Comparison of ENCODE assay signal across 16 mouse cellular contexts in the genomic region with DNA sequence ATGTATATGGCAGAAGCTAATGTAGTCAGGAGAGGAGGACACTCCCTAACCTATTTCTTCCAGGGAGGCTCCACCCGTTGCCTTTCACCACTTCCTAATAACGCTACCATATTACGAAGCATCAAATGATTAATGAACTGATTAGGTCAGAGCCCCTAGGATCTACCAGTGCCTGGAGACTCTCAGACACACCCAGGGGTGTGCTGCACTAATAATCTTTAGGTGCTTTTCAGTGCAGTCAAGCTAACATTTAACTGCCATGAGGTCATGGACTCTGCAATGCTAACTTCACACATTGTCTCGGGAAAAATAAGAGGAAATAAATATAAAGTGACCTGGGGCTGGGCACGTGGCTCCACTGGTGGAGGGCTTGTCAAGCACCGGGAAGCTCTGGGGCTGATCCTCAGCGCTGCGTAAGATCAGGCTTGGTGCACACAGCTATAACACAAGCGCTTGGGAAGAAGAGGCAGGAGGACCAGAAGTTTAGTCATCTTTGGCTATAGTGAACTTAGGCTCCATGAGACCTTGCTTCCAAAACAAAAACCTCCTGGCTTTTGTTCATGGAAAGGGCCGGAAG. TPM values are rescaled to one million over a fixed set of nuclear protein-coding genes. Genes with fewer than 3 reads are reported as not detected.
"Had no signal": no experiment of that assay in that cellular context is flagged by ENCODE, and none has a peak within 500 bp of the region (broad histone marks: within the 10 kb centered on the region; RNA-seq: fewer than 3 reads in every experiment).

No protein-coding gene starts in this region.

- H3K4me3 ChIP-seq: layer of hippocampus, adult 2 months; liver, embryonic 13.5 days; midbrain, embryonic 12.5 days; midbrain, embryonic 15.5 days; myocyte; neural tube, embryonic 13.5 days had no signal

- H3K9me3 ChIP-seq: liver, embryonic 13.5 days; megakaryocyte, embryonic 14.5 days; midbrain, embryonic 12.5 days; midbrain, embryonic 15.5 days; neural tube, embryonic 13.5 days had no signal

- H3K27ac ChIP-seq: kidney, postnatal 0 days; layer of hippocampus, adult 2 months; liver, embryonic 13.5 days; macrophage; midbrain, embryonic 12.5 days; midbrain, embryonic 15.5 days; neural tube, embryonic 13.5 days had no signal

- H3K4me1 ChIP-seq: liver, embryonic 13.5 days; midbrain, embryonic 12.5 days; midbrain, embryonic 15.5 days; neural tube, embryonic 13.5 days had no signal

- H3K27me3 ChIP-seq: liver, embryonic 13.5 days; midbrain, embryonic 12.5 days; midbrain, embryonic 15.5 days; neural tube, embryonic 13.5 days had no signal

- H3K9ac ChIP-seq: liver, embryonic 13.5 days; midbrain, embryonic 12.5 days; midbrain, embryonic 15.5 days; neural tube, embryonic 13.5 days had no signal

- DNase-seq: kidney, adult 18-20 months; kidney, postnatal 25 days; layer of hippocampus, adult 9-11 months; liver, embryonic 13.5 days; lung, adult 2 months; thymus, postnatal 25 days had no signal

- H3K4me2 ChIP-seq: liver, embryonic 13.5 days; midbrain, embryonic 12.5 days; midbrain, embryonic 15.5 days; neural tube, embryonic 13.5 days had no signal

- ATAC-seq: hindbrain, embryonic 16.5 days; midbrain, embryonic 15.5 days had no signal

RNA-seq across cellular contexts. Expression of gene Bok, which starts 18.1 kb away (rescaled TPM):
- total RNA-seq: neutrophil, adult 5-6 weeks had no signal
- polyA plus RNA-seq: macrophage had no signal
